Mouse (Mus musculus) lung, postnatal 0 days (tissue): ENCODE measurements around the gene Slc28a3. TPM values are rescaled to one million over a fixed set of nuclear protein-coding genes. Genes with fewer than 3 reads are reported as not detected.

Source experiments
- ATAC-seq: fragments of 200-750 bp; cut with Nextera tagmentation; 2 replicates; pipeline ENCODE4 v1.8.0; 2017; ENCODE audit warnings: moderate library complexity
- DNase-seq: peaks from one replicate; pipeline ENCODE4 v3.0.0-alpha.2; 2016; ENCODE audit warnings: low spot score
- H3K27ac ChIP-seq: fragments of 300-500 bp; sonication (generic); 2 replicates; pipeline ENCODE4 v1.5.1; 2014; ENCODE audit warnings: antibody characterized with exemption, mild to moderate bottlenecking, low read length, mixed read lengths
- H3K27me3 ChIP-seq: fragments of 300-500 bp; sonication (generic); replicated peaks from 2 replicates; pipeline ENCODE4 v1.6.1; 2014; ENCODE audit warnings: low read length, mixed read lengths; ENCODE audit not compliant: insufficient read depth
- H3K36me3 ChIP-seq: fragments of 300-500 bp; sonication (generic); 2 replicates; pipeline ENCODE4 v1.6.1; 2014; ENCODE audit warnings: low read length, mixed read lengths; ENCODE audit not compliant: insufficient read depth
- H3K4me1 ChIP-seq: fragments of 300-500 bp; sonication (generic); 2 replicates; pipeline ENCODE4 v1.6.1; 2014; ENCODE audit warnings: antibody characterized with exemption, low read depth, low read length, mixed read lengths; ENCODE audit not compliant: insufficient read depth
- H3K4me2 ChIP-seq: fragments of 300-500 bp; sonication (generic); replicated peaks from 2 replicates; pipeline ENCODE4 v1.6.1; 2014; ENCODE audit warnings: low read depth, mild to moderate bottlenecking, low read length, moderate library complexity, mixed read lengths
- H3K4me3 ChIP-seq: fragments of 300-500 bp; sonication (generic); 2 replicates; pipeline ENCODE4 v1.5.1; 2014; ENCODE audit warnings: low read depth, low read length
- H3K9ac ChIP-seq: fragments of 300-500 bp; sonication (generic); replicated peaks from 2 replicates; pipeline ENCODE4 v1.6.1; 2014; ENCODE audit warnings: low read depth, mild to moderate bottlenecking
- H3K9me3 ChIP-seq: fragments of 300-500 bp; sonication (generic); 2 replicates; pipeline ENCODE4 v1.6.1; 2016; ENCODE audit warnings: low read length, mixed read lengths
- CTCF ChIP-seq: IDR thresholded peaks from 2 replicates; pipeline ENCODE4 v1.5.1; 2016; ENCODE audit warnings: antibody characterized with exemption, mild to moderate bottlenecking
- EP300 ChIP-seq: IDR thresholded peaks from 2 replicates; pipeline ENCODE4 v1.6.1; 2016; ENCODE audit warnings: antibody characterized with exemption, mild to moderate bottlenecking, control low read depth
- WGBS: fragments of 180-500 bp; shearing (Covaris S2); extraction: QIAGEN DNeasy Blood & Tissue Kit; methylation state at CpG from one replicate; pipeline ENCODE4 v1.1.7; 2014; 5-methylcytosine and 5-hydroxymethylcytosine counted together
- polyA plus RNA-seq: library from polyadenylated mRNA; unstranded; fragments of >200 nt; fragmentation: Nextera tagmentation; extraction: Ambion mirVana; gene quantifications from 2 replicates; pipeline ENCODE4 v1.2.1, GENCODE M21; 2015

Slc28a3 gene
- polyA plus RNA-seq, 1 experiment from 2014 or later, result 0.05 TPM

DNA sequence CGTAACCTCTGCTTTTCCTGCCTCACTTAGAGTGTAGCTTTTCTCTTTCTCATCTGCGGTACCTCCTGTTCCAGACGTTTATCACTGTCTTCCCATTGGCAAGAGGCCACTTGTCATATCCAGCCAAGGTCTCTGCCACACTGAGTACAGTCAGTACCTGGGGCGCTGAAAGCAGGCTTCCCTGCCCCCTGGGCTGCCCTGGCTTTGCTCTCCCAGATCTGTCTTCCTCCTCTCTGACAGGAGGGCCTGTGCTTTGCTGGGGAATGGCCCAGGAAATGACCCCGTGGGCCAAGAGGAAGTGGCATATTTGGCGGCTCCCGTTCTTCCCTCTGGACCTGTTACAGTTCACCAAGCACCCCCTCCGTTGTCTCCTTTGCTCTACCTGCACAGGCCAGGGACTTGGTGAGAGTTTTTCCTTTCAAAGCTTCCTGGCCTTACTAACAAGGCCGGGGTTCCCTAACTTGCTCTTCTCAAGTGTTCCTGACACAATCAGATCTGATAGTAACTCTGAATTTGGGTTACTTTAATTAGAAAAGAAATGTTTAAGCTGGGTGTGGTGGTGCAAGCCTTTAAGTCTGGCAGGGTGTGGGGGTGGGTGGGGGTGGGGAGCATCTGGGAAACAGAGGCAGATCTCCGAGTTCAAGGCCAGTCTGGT lies 9.3 kb downstream of the Slc28a3 start:
- 40% methylated on average over 10 of the region's 10 CpGs for WGBS
- Histone ChIP-seq H3K4me2 (no peak overlapping the region), H3K9ac (no peak overlapping the region), H3K27me3 (no peaks in the 10 kb centered on the region), H3K27ac (no peak overlapping the region), H3K4me3 (no peak overlapping the region), H3K36me3 (no peaks in the 10 kb centered on the region), H3K4me1 (no peaks in the 10 kb centered on the region), H3K9me3 (no peaks in the 10 kb centered on the region)
- DNase-seq (no peak), ATAC-seq (no peak)
- TF ChIP-seq EP300, result no peak
- no peak for TF ChIP-seq CTCF

- no peak for TF ChIP-seq CTCF
- no peak for TF ChIP-seq EP300
- DNase-seq (peak; percentile 14), ATAC-seq (no peak)
- Histone ChIP-seq H3K27me3 (no peaks in the 10 kb centered on the region), H3K9ac (no peak overlapping the region), H3K4me3 (no peak overlapping the region), H3K27ac (no peak overlapping the region), H3K4me2 (no peak overlapping the region), H3K9me3 (no peaks in the 10 kb centered on the region), H3K36me3 (no peaks in the 10 kb centered on the region), H3K4me1 (no peaks in the 10 kb centered on the region)
- 20% methylated on average over 4 of the region's 4 CpGs for whole genome bisulfite sequencing
Observed at GRCm38 (mm10) chr13:58598578-58598977, 12.1 kb downstream of the Slc28a3 start.

DNA sequence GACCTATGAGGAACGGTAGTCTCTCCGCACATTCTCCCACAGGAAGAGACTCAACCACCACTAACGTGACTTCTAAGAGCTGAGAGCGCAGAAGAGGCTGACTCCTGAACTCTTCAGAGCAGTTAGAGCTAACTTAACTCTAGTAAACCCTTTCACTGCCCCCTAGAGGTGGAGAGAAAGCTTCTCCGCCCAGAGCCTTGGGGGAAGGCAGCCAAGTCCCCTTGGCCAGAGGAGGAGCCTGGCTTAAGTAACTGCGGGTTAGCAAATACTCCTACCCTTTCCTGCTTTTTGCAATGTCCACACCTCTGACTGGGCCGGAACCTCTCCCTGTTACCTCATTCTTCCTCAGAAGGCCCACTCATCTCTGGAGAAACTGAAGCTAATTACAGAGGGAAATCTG lies 17.5 kb downstream of the Slc28a3 start:
- no peak for TF ChIP-seq EP300
- peak; percentile 66 for TF ChIP-seq CTCF
- H3K9me3 ChIP-seq, result no peaks in the 10 kb centered on the region
- ATAC-seq (peak; percentile 91), DNase-seq (peak; percentile 94)
- H3K27me3 ChIP-seq, result no peaks in the 10 kb centered on the region
- no peaks in the 10 kb centered on the region for H3K4me1 ChIP-seq
- no peaks in the 10 kb centered on the region for H3K36me3 ChIP-seq
- no peak overlapping the region for H3K4me2 ChIP-seq
- H3K4me3 ChIP-seq, result no peak overlapping the region
- no peak overlapping the region for H3K9ac ChIP-seq
- no peak overlapping the region for H3K27ac ChIP-seq
- 21% methylated on average over 7 of the region's 7 CpGs for WGBS

GRCm38 (mm10) chr13:58591912-58592311 lies 18.8 kb downstream of the Slc28a3 start:
- DNase-seq, result no peak
- Histone ChIP-seq H3K4me2 (no peak overlapping the region), H3K9me3 (no peaks in the 10 kb centered on the region), H3K4me3 (no peak overlapping the region), H3K36me3 (no peaks in the 10 kb centered on the region), H3K4me1 (no peaks in the 10 kb centered on the region), H3K27me3 (no peaks in the 10 kb centered on the region), H3K27ac (no peak overlapping the region), H3K9ac (no peak overlapping the region)
- TF ChIP-seq CTCF (no peak), EP300 (no peak)
- WGBS, result 80% methylated on average over 7 of the region's 7 CpGs
- ATAC-seq, result no peak

GRCm38 (mm10) chr13:58590630-58591029 lies 20.0 kb downstream of the Slc28a3 start:
- peak; percentile 42 for DNase-seq
- no peaks in the 10 kb centered on the region for H3K27me3 ChIP-seq

DNA sequence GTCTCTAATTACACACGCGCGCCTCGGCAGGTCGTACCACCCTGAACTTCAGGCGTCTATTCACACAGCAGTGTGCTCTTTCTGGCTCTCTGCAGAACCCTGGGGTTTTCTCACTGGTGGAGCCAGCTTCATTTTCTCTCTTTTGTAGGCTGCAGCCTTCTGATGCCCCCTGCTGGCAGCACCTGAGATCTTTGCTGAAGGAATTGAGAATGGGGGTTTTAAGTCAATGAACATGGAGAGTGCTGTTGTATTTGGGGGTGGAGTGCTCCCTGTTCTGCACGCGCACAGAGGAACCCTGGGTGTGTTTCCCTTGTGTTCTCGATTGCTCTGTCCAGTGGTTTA lies 21.2 kb downstream of the Slc28a3 start:
- no peaks in the 10 kb centered on the region for H3K36me3 ChIP-seq
- under 1% methylated on average over 9 of the region's 9 CpGs for WGBS
- H3K27ac ChIP-seq, result no peak overlapping the region
- H3K4me3 ChIP-seq, result no peak overlapping the region
- TF ChIP-seq EP300 (no peak), CTCF (peak; percentile 86)
- H3K4me2 ChIP-seq, result peak overlapping the region; percentile 44
- no peaks in the 10 kb centered on the region for H3K9me3 ChIP-seq
- no peaks in the 10 kb centered on the region for H3K27me3 ChIP-seq
- peak; percentile 88 for DNase-seq
- no peaks in the 10 kb centered on the region for H3K4me1 ChIP-seq
- no peak overlapping the region for H3K9ac ChIP-seq
- peak; percentile 51 for ATAC-seq

More at GRCm38 (mm10) chr13:58590630-58591029, 20.0 kb downstream of the Slc28a3 start:
- peak; percentile 68 for TF ChIP-seq CTCF
- no peak for TF ChIP-seq EP300
- no peak for ATAC-seq
- H3K4me1 ChIP-seq, result no peaks in the 10 kb centered on the region
- WGBS, result 42% methylated on average over 6 of the region's 6 CpGs
- no peaks in the 10 kb centered on the region for H3K36me3 ChIP-seq
- no peak overlapping the region for H3K9ac ChIP-seq
- no peak overlapping the region for H3K27ac ChIP-seq
- no peaks in the 10 kb centered on the region for H3K9me3 ChIP-seq
- H3K4me3 ChIP-seq, result no peak overlapping the region
- no peak overlapping the region for H3K4me2 ChIP-seq
